Mouse (Mus musculus): Measurements from ENCODE around the gene Spg11.

DNA sequence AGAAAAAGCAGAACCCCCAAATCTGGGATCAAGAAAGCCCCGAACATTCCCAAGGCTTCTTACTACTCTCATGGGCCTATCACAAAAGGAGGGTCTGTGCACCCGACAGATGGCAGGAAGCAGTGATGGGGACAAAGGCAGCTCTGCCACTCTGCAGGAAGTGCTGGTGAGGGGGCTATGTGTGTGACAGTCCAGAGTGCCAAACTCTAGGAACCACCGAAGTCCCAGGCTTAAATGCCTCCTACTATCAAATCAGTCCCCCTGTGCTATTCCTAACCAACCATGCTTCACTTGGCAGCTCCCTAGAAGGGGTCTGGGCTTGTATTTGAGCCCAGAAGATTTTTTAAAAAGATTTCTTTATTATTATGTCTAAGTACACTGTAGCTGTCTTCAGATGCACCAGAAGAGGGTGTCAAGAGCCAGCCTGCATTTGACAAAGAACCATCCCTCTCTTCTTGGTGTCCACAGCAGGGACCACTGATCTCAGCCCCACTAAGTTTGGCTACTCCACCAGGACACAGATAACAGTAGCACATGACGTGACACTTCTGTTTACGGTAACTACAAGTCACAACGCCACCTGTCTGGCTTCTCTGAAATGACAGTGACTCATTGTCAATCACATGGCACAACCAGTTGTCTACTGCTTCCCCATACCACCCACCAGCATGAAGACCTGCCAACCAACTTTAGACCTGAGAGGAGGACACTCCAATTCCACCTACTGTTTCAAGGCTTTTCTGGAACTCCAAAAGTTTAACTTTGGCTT lies 48.9 kb downstream of the Spg11 start:
- no peak for TF ChIP-seq CTCF (IDR thresholded peaks at IDR 0.05; ENCODE audit: low read depth, low read length)
- TF ChIP-seq GATA1 (IDR thresholded peaks at IDR 0.05; ENCODE audit: borderline replicate concordance, low read length): no peak
- no peak for TF ChIP-seq TAL1 (conservative IDR thresholded peaks at IDR 0.05; ENCODE audit: low read depth, low read length)
